Mouse (Mus musculus) urinary bladder, adult 2 months (tissue): ENCODE data around the gene Vdac1. TPM values are rescaled to one million over a fixed set of nuclear protein-coding genes. Genes with fewer than 3 reads are reported as not detected.

ENCODE experiments used
- DNase-seq: peaks from one replicate; pipeline ENCODE4 v3.0.0; 2022; ENCODE audit warnings: low spot score
- polyA plus RNA-seq: library from polyadenylated mRNA; depleted of rRNA; stranded (reverse); fragments of >200 nt; gene quantifications from 2 replicates; pipeline ENCODE4 v1.2.3, GENCODE M21; 2012; rRNA removed

Gene Vdac1
- polyA plus RNA-seq, 1 experiment, result 166 TPM

DNA sequence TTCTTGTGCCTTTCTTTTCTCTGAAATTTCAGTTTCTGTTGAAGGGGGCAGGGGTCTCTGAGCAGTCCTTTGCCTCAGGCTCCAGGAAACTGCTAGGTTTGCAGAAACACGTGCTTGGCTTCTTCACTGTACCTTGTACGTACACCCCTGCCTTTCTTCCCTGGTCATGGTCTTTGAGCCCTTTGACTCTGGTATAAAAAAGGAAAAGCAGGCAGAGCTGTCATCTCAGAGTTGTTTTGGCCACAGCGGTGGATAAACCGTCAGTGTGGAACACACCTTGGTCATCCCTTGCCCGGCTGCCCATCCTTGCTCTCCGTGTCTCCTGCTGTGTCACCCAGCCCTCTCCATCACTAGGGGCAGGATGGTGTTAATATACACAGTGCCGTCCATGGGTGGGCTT lies 59.2 kb downstream of the Vdac1 start:
- no peak for DNase-seq

DNA sequence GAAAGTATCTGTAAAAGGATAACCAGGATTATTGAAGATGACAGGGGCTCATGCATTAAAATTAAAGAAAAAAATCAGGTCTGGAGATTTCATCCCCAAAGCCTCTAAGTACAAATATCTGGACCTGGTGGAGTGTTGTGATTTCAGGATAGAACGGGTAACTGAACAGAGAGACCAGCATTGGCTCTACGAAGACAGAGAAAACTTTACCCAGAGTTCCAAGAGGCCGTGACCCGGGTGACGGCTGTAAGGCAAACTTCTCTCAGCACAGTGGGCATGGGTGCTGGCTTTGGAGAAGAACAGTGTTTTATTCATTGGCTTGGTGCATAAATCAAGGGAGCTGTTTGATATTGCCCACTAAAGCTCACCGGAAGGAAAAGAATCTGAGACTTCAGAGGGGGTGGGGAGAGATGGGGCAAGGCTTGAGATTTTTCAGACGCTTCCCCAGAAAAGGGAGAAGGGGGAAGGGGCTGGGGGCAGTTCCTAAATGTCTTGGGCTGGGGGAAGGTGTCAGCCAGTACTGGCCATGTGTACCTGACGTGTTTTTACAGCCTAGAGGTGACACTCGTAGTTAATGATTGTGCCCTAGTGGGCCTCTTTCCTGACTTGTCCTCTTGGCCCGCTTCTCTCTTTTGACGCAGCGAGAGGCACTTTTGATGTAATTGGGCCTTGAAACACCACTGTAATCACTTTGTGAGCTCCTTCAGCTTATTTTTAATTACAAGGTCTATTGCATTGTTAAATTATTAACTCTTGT lies 59.8 kb downstream of the Vdac1 start:
- no peak for DNase-seq

DNA sequence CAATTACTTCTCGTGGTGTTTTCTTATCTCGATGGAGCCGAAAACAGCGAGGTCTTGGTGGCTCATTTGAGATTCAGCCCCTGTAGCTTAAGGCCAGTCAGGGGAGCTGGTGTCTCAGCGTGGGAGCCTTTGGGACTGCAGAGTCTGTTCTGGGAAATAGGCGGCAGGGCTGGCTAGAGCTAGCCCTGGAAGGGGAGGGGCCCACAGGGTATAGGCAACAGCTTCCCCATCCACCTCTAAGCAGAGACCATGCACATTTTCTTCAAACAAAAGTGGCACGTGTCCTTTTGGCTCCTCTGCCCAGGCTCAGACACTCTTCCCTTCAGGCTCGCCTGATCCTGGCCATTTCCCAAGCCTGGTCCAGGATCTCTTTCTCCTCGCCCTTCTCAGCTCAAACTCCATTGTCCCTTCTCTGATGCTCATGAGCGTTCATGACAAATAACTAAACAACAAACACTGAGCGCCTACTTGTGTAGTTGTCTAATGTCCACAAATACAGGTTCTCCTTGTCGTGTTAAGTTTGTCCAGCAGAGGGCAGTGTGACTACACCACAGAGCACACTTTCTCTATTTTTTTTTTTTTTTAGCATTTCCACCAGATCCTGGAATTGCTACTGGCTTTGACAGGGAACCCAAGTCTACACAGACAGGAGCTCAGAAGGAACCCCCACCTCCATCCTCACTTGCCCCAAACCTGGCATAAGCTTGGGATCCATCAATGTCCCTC lies 60.6 kb downstream of the Vdac1 start:
- no peak for DNase-seq

DNA sequence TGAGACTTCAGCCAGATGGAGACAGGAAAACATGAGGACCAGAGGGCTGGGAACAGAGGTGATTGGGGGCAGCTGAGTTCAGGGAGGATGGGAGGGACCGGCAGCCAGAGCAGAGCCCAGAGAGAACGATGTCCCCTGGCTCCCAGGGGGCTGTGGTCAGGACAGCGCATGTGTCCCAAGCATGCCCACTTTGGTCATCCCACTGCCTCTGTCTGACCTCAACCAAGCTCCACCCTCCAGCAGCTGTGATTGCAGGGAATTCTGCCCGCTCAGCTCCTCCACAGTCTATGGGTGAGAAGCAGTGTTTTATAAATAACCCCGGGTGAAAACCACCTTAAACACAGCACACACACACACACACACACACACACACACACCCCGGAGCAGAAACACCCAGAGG lies 68.8 kb downstream of the Vdac1 start:
- no peak for DNase-seq

DNA sequence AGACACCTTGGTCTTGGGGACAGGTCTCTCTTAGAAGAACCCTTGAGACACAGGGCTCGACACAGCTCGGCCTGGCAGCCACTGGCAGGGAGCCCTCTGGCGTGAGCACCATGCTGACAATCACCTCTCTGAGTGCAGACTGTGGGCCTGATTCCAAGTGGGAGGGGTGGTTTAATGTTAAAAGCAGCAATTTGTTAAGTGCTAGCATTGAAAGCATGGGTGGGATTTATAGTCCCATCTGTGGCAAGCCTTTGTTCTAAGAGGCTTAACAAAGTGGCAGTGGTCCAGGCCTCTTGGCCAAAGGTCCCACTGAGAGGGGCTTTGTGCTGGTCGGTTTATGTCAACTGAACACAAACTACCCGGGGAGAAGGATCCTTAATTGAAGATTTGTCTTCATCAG lies 70.9 kb downstream of the Vdac1 start:
- DNase-seq, result no peak

DNA sequence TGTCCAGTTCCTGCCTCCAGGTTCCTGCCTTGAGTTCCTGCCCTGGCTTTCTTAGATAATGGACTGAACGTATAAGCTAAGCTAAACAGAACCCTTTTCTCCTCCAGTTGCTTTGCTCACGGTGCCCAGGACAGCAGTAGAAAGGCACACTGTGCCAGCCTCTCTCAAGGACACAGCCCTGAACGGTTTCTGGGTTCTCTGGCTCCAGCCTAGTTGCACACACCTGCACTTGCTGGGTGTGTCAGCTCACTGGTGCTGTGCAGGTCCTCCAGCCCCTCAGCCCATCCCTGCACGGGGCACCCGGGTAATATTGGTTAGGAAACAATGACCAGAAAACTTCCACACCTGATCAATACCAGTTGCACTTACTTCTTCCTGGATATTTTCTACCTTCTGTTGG lies 71.5 kb downstream of the Vdac1 start:
- DNase-seq, result no peak

DNA sequence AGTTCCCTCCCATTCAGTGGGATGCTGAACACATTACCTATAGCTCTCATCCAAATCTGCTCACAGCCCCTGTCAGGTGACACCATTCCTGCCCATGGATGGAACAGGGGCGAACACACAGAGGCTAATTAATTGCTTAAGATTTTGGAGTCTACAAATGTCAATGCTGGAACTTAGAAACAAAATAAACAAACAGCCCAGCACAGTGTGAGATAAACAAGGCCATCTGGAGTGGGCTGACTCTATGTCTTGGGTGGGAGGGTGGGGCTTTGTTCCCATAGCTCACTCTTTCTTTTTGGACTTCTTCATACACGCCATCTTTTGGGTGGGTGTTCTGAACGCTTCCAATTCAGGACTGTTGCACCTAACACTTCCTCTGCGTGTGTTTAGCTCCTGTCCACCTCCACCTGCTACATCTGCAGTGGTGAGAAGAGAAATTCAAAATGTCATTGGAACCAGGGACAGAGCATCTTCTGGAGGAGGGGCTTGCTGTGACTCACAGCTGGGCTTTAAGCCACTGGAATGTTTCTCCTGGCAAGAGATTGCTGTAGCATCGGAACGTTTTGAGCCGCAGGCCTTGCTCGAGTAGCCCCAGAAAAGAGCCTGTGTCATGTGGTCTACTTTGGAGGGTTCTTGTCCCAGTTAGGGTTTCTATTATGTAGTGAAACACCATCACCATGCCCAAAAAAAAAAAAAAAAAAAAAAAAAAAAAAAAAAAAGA lies 72.6 kb downstream of the Vdac1 start:
- DNase-seq, result no peak

DNA sequence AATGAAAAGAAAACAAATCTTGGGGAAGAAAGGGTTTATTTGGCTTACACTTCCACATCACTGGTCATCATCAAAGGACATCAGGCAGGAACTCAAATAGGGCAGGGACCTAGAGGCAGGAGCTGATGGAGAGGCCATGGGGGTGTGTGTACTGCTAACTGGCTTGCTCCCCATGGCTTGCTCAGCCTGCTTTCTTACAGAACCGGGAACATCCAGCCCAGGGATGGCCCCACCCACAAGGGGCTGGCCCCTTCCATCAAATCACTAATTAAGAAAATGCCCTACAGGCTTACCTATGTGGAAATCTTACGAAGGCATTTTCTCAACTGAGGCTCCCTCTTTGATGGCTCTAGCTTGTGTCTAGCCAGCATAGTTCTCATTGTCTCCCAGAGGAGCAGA lies 73.1 kb downstream of the Vdac1 start:
- DNase-seq, result no peak

DNA sequence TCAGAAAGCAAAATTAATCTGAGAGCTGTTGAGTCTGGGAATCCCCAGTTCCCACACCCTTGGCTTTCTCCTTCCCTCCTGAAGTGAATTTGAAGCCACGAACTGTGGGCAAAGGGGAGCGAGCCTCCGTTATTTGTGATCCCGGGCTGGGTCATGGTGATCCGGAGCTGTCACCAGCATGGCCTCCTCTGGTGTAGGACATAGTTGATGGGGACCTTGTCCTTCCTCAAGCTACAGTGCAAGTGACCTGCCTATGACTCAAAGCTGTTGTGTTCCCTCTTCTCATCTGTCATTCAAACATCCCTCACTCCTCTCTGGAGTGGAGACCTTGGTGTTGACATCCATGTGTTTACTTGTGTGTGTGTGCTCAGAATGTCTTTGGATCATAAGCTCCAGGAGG lies 74.8 kb downstream of the Vdac1 start:
- DNase-seq, result no peak

DNA sequence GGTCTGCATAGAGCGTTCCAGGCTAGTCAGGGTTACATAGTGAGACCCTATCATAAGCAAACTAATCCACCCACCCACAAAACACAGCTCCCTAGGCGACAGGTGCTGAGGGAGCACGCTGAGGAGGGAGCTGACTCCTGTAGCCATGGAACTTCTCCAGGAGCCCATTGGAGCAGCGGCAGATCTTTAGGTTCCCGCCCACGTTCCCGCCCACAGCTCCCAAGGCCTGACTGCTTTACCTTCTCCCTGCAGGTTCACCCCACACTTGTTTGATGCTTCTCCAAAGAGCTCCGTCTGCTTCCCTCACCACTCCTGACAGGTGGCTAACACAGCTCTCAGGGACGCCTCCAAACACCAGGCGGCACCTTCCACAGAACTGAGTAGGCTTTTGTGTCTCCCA lies 76.5 kb downstream of the Vdac1 start:
- DNase-seq, result no peak

Other genes with a start within 250 kb of the Vdac1 start
- gene Olfr1373, start 215.3 kb upstream of the Vdac1 start, polyA plus RNA-seq, result not detected in 2 replicates
- gene Olfr1371, start 146.9 kb upstream of the Vdac1 start, polyA plus RNA-seq, result not detected in 2 replicates
- 206 and 212 TPM in 2 replicates for gene Skp1a, start 128.9 kb upstream of the Vdac1 start, polyA plus RNA-seq
- gene Tcf7, start 77.8 kb upstream of the Vdac1 start, polyA plus RNA-seq, result 6.1 and 8.1 TPM in 2 replicates
- gene 9530068E07Rik, start 35.6 kb downstream of the Vdac1 start, polyA plus RNA-seq, result 217 and 261 TPM in 2 replicates